Mouse (Mus musculus) skeletal muscle tissue, postnatal 0 days (tissue): Measurements from ENCODE around the gene Duoxa1. TPM values are rescaled to one million over a fixed set of nuclear protein-coding genes. Genes with fewer than 3 reads are reported as not detected.

ENCODE experiments used
- polyA plus RNA-seq: library from polyadenylated mRNA; unstranded; fragments of >200 nt; fragmentation: Nextera tagmentation; extraction: Ambion mirVana; gene quantifications from 2 replicates; pipeline ENCODE4 v1.2.1, GENCODE M21; 2015

Duoxa1 gene
- polyA plus RNA-seq: 1.1 and 1.6 TPM in 2 replicates

GRCm38 (mm10) chr2:122313536-122313935, at the start of gene Duoxa1:
Gene Duoxa1 (minus strand): TSS chr2:122313730.

DNA sequence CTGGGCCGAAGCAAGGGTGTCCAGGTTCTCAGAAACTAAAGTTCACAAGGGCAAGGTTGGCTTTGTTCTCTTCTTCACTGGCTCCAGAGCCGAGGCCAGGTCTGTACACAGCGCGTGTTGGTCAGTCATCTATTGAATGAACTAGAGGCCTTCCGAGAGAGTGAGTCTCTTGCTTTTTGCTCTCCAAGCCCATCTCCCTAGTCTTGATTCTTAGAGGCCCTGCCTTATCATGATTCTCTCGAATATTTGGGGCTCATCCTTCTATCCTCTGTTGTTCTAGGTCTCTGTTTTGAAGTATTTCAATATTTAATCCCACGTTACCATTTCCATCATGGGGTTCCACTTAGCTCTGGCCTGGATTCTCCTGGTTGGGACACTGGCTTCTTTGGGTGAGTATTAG, 1.8 kb upstream of the Duoxa1 start, which contains the start of gene Duox1:
Gene Duox1, plus strand, starts transcription at position 301 of the 400 bp plus-strand sequence.

GRCm38 (mm10) chr2:122298596-122299490, 14.7 kb downstream of the Duoxa1 start, which contains the start of gene Duoxa2:
Gene Duoxa2 (plus strand): TSS chr2:122298900.

DNA sequence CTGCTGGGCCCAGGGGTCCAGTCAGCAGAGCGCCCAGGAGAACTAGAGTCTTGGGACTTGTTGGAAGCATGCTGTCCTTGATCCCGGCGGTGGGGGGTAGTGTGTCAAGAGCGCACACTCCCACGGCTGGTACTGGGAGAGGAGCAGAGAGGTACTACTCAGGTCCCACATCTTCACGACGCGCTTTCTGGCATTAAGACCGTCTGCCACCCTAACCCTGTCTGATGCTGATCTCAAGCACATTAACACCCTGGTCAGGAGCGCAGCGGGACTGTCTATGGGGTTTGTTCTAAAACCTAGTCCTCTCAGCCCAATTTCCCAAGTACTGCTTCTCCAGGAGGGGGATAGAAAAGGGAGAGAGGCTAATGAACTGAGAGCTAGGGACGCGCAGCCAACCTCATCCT, 15.4 kb downstream of the Duoxa1 start, which contains the start of gene Duox2:
Gene Duox2, minus strand, starts transcription at position 354 of the 404 bp plus-strand sequence.

Other genes starting within 250 kb of the Duoxa1 start
- gene Spg11, start 195.3 kb downstream of the Duoxa1 start, polyA plus RNA-seq: 3.0 and 3.1 TPM in 2 replicates
- 403 and 586 TPM in 2 replicates for gene B2m, start 166.0 kb downstream of the Duoxa1 start, polyA plus RNA-seq
- gene Trim69, start 153.0 kb downstream of the Duoxa1 start, polyA plus RNA-seq: not detected in 2 replicates
- gene Patl2, start 127.5 kb downstream of the Duoxa1 start, polyA plus RNA-seq: 0.05 TPM in 1 of 2 replicates, not detected in the other
- gene Terb2, start 127.5 kb downstream of the Duoxa1 start, polyA plus RNA-seq: not detected in 2 replicates
- 13.8 and 13.9 TPM in 2 replicates for gene Sord, start 79.0 kb downstream of the Duoxa1 start, polyA plus RNA-seq
- gene Duox2, start 15.3 kb downstream of the Duoxa1 start, polyA plus RNA-seq: 0.06 and 0.15 TPM in 2 replicates
- gene Duoxa2, start 14.8 kb downstream of the Duoxa1 start, polyA plus RNA-seq: 0.11 TPM in 1 of 2 replicates, not detected in the other
- gene Duox1, start 1.9 kb upstream of the Duoxa1 start, polyA plus RNA-seq: 0.05 and 0.08 TPM in 2 replicates
- gene Shf, start 55.4 kb upstream of the Duoxa1 start, polyA plus RNA-seq: 1.2 and 1.6 TPM in 2 replicates
- 3.1 and 3.6 TPM in 2 replicates for gene Slc28a2, start 112.7 kb upstream of the Duoxa1 start, polyA plus RNA-seq
- gene Gm14085, start 171.2 kb upstream of the Duoxa1 start, polyA plus RNA-seq: not detected in 2 replicates